Mouse (Mus musculus) midbrain, postnatal 0 days (tissue): Measurements from ENCODE around the gene Ecpas. TPM values are rescaled to one million over a fixed set of nuclear protein-coding genes. Genes with fewer than 3 reads are reported as not detected.

Source experiments
- ATAC-seq: fragments of 200-750 bp; cut with Nextera tagmentation; 2 replicates; pipeline ENCODE4 v1.8.0; 2017; ENCODE audit warnings: moderate number of reproducible peaks, mild to moderate bottlenecking, moderate TSS enrichment, moderate library complexity; ENCODE audit not compliant: low FRiP score
- DNase-seq: peaks from one replicate; pipeline ENCODE4 v3.0.0-alpha.2; 2015; ENCODE audit warnings: low spot score
- H3K27ac ChIP-seq: fragments of 300-500 bp; sonication (generic); 2 replicates; pipeline ENCODE4 v1.5.1; 2014; ENCODE audit warnings: low read depth, mild to moderate bottlenecking, low read length, mixed read lengths
- H3K27me3 ChIP-seq: fragments of 300-500 bp; sonication (generic); 2 replicates; pipeline ENCODE4 v1.6.1; 2014; ENCODE audit warnings: low read length, control low read depth, mixed read lengths; ENCODE audit not compliant: insufficient read depth
- H3K36me3 ChIP-seq: fragments of 300-500 bp; sonication (generic); 2 replicates; pipeline ENCODE4 v1.6.1; 2014; ENCODE audit warnings: low read length, control low read depth, mixed read lengths; ENCODE audit not compliant: insufficient read depth
- H3K4me1 ChIP-seq: fragments of 300-500 bp; sonication (generic); 2 replicates; pipeline ENCODE4 v1.6.1; 2014; ENCODE audit warnings: mild to moderate bottlenecking, control low read depth, antibody characterized with exemption, low read length, mixed read lengths; ENCODE audit not compliant: insufficient read depth
- H3K4me2 ChIP-seq: fragments of 300-500 bp; sonication (generic); 2 replicates; pipeline ENCODE4 v1.6.1; 2014; ENCODE audit warnings: low read depth, mild to moderate bottlenecking, low read length, mixed read lengths; ENCODE audit not compliant: poor library complexity, severe bottlenecking
- H3K4me3 ChIP-seq: fragments of 300-500 bp; sonication (generic); 2 replicates; pipeline ENCODE4 v1.5.1; 2014; ENCODE audit warnings: low read depth, mild to moderate bottlenecking, low read length, moderate library complexity
- H3K9ac ChIP-seq: fragments of 300-500 bp; sonication (generic); replicated peaks from 2 replicates; pipeline ENCODE4 v1.6.1; 2014; ENCODE audit warnings: mild to moderate bottlenecking, low read length, moderate library complexity, mixed read lengths; ENCODE audit not compliant: poor library complexity, severe bottlenecking
- H3K9me3 ChIP-seq: fragments of 300-500 bp; sonication (generic); 2 replicates; pipeline ENCODE4 v1.6.1; 2016; ENCODE audit warnings: low read length, control low read depth
- CTCF ChIP-seq: IDR thresholded peaks from 2 replicates; pipeline ENCODE4 v1.5.1; 2016; ENCODE audit warnings: antibody characterized with exemption, mild to moderate bottlenecking
- WGBS: fragments of 180-500 bp; shearing (Covaris S2); extraction: QIAGEN DNeasy Blood & Tissue Kit; methylation state at CpG from one replicate; pipeline ENCODE4 v1.1.7; 2014; 5-methylcytosine and 5-hydroxymethylcytosine counted together
- polyA plus RNA-seq: library from polyadenylated mRNA; unstranded; fragments of >200 nt; fragmentation: Nextera tagmentation; extraction: Ambion mirVana; gene quantifications from 2 replicates; pipeline ENCODE4 v1.2.1, GENCODE M21; 2015
- total RNA-seq: library from RNA; depleted of rRNA; stranded (reverse); fragments of >200 nt; gene quantifications from 2 replicates; pipeline ENCODE4 v1.2.3, GENCODE M21; 2014

The Ecpas gene
- total and polyA plus RNA-seq, 2 experiments from 2014 or later, result 36.8 to 64.8 TPM

GRCm38 (mm10) chr4:58867242-58867641 lies 45.3 kb downstream of the Ecpas start:
- H3K9me3 ChIP-seq, result no peaks in the 10 kb centered on the region
- H3K36me3 ChIP-seq, result peaks cover 14% of the 10 kb centered on the region; the same call in 1 of the 2 replicates
- no peak overlapping the region for H3K27ac ChIP-seq
- no peak overlapping the region for H3K9ac ChIP-seq
- no peak overlapping the region for H3K4me2 ChIP-seq
- no peak for ATAC-seq
- H3K4me1 ChIP-seq, result no peaks in the 10 kb centered on the region
- no peak overlapping the region for H3K4me3 ChIP-seq
- H3K27me3 ChIP-seq, result no peaks in the 10 kb centered on the region
- peak; percentile 4 for DNase-seq
- WGBS, result 90% methylated on average over 6 of the region's 6 CpGs
- no peak for TF ChIP-seq CTCF

- peaks cover 7% of the 10 kb centered on the region; the same call in 1 of the 2 replicates for H3K36me3 ChIP-seq
- H3K27me3 ChIP-seq, result no peaks in the 10 kb centered on the region
- ATAC-seq, result no peak
- TF ChIP-seq CTCF, result no peak
- WGBS, result 84% methylated on average over 3 of the region's 3 CpGs
- no peak overlapping the region for H3K9ac ChIP-seq
- no peak for DNase-seq
- H3K27ac ChIP-seq, result no peak overlapping the region
- H3K4me1 ChIP-seq, result no peaks in the 10 kb centered on the region
- no peaks in the 10 kb centered on the region for H3K9me3 ChIP-seq
- H3K4me3 ChIP-seq, result no peak overlapping the region
- H3K4me2 ChIP-seq, result no peak overlapping the region
These were observed 79.6 kb downstream of the Ecpas start for GRCm38 (mm10) chr4:58832908-58833307.

GRCm38 (mm10) chr4:58825921-58826320 lies 86.6 kb downstream of the Ecpas start:
- Histone ChIP-seq H3K4me1 (no peaks in the 10 kb centered on the region), H3K27me3 (no peaks in the 10 kb centered on the region), H3K36me3 (peaks cover 22% of the 10 kb centered on the region), H3K4me2 (no peak overlapping the region), H3K9ac (no peak overlapping the region), H3K9me3 (no peaks in the 10 kb centered on the region), H3K27ac (no peak overlapping the region), H3K4me3 (no peak overlapping the region)
- 74% methylated on average over 4 of the region's 4 CpGs for WGBS
- ATAC-seq (no peak), DNase-seq (no peak)
- TF ChIP-seq CTCF, result no peak

- no peaks in the 10 kb centered on the region for H3K4me1 ChIP-seq
- H3K36me3 ChIP-seq, result no peaks in the 10 kb centered on the region
- no peaks in the 10 kb centered on the region for H3K9me3 ChIP-seq
- H3K27me3 ChIP-seq, result no peaks in the 10 kb centered on the region
- TF ChIP-seq CTCF, result no peak
- no peak within 1 kb of the TSS for H3K4me2 ChIP-seq
- DNase-seq (no peak), ATAC-seq (no peak)
- H3K9ac ChIP-seq, result no peak within 1 kb of the TSS
- no peak within 1 kb of the TSS for H3K4me3 ChIP-seq
- H3K27ac ChIP-seq, result no peak within 1 kb of the TSS
These were observed 124.9 kb downstream of the Ecpas start, which contains the start of gene Olfr267 for GRCm38 (mm10) chr4:58787616-58788015. TSS of gene Olfr267 (minus strand) at chr4:58787716.

- no peaks in the 10 kb centered on the region for H3K27me3 ChIP-seq
- no peaks in the 10 kb centered on the region for H3K9me3 ChIP-seq
- H3K36me3 ChIP-seq, result no peaks in the 10 kb centered on the region
- no peak overlapping the region for H3K4me2 ChIP-seq
- no peak overlapping the region for H3K9ac ChIP-seq
- WGBS, result 77% methylated on average over 3 of the region's 3 CpGs
- no peak overlapping the region for H3K27ac ChIP-seq
- no peak for ATAC-seq
- no peak overlapping the region for H3K4me3 ChIP-seq
- no peaks in the 10 kb centered on the region for H3K4me1 ChIP-seq
- DNase-seq, result no peak
- no peak for TF ChIP-seq CTCF
These were observed 125.9 kb downstream of the Ecpas start for GRCm38 (mm10) chr4:58786659-58787058.

- no peak for TF ChIP-seq CTCF
- DNase-seq (no peak), ATAC-seq (no peak)
- Histone ChIP-seq H3K27me3 (no peaks in the 10 kb centered on the region), H3K4me3 (no peak overlapping the region), H3K9ac (no peak overlapping the region), H3K27ac (no peak overlapping the region), H3K9me3 (no peaks in the 10 kb centered on the region), H3K4me2 (no peak overlapping the region), H3K36me3 (no peaks in the 10 kb centered on the region), H3K4me1 (no peaks in the 10 kb centered on the region)
- WGBS, result 85% methylated on average over 3 of the region's 3 CpGs
These were observed 149.1 kb downstream of the Ecpas start for GRCm38 (mm10) chr4:58763417-58763816.
